Mouse (Mus musculus) gastrocnemius, adult 8-10 months (tissue): ENCODE data around the gene Ncor2. TPM values are rescaled to one million over a fixed set of nuclear protein-coding genes. Genes with fewer than 3 reads are reported as not detected.

ENCODE experiments used
- DNase-seq, 2 experiments: peaks; one replicate each; pipeline ENCODE4 v3.0.0; 2022; ENCODE audit warnings: low spot score in 2 of 2
- total RNA-seq, 4 experiments: library from RNA; stranded (reverse); gene quantifications; 2 replicates each; pipeline ENCODE4 v1.2.4; 2022

The Ncor2 gene
- total RNA-seq, 4 experiments from 2014 or later = 93.5 to 117 (median 97.9) TPM

GRCm38 (mm10) chr5:125103396-125103795, 75.6 kb downstream of the Ncor2 start:
- no peak for DNase-seq

- DNase-seq = no peak
These were observed 76.1 kb downstream of the Ncor2 start for GRCm38 (mm10) chr5:125102907-125103306.

GRCm38 (mm10) chr5:125102352-125102751, 76.7 kb downstream of the Ncor2 start:
- no peak for DNase-seq

- DNase-seq = no peak
These were observed 79.2 kb downstream of the Ncor2 start for GRCm38 (mm10) chr5:125099785-125100350.

GRCm38 (mm10) chr5:125098692-125099091, 80.3 kb downstream of the Ncor2 start:
- no peak for DNase-seq

GRCm38 (mm10) chr5:125096368-125096767, 82.7 kb downstream of the Ncor2 start:
- DNase-seq = no peak

- no peak for DNase-seq
These were observed 83.4 kb downstream of the Ncor2 start for GRCm38 (mm10) chr5:125095525-125096175.

GRCm38 (mm10) chr5:125093795-125094194, 85.2 kb downstream of the Ncor2 start:
- DNase-seq = no peak

GRCm38 (mm10) chr5:125088076-125088475, 90.9 kb downstream of the Ncor2 start:
- no peak for DNase-seq

- DNase-seq = no peak
These were observed 93.9 kb downstream of the Ncor2 start for GRCm38 (mm10) chr5:125085097-125085617.

GRCm38 (mm10) chr5:125083674-125084073, 95.3 kb downstream of the Ncor2 start:
- DNase-seq = no peak

- peak; percentile 87 to 93 for DNase-seq
These were observed 97.5 kb downstream of the Ncor2 start for GRCm38 (mm10) chr5:125081318-125082101.

- DNase-seq = peak; percentile 47 to 58
These were observed 98.2 kb downstream of the Ncor2 start for GRCm38 (mm10) chr5:125080787-125081317.

- DNase-seq = no peak
These were observed 98.7 kb downstream of the Ncor2 start for GRCm38 (mm10) chr5:125080352-125080751.

- no peak for DNase-seq
These were observed 100.8 kb downstream of the Ncor2 start for GRCm38 (mm10) chr5:125078220-125078619.

GRCm38 (mm10) chr5:125076183-125076582, 102.8 kb downstream of the Ncor2 start:
- no peak for DNase-seq

GRCm38 (mm10) chr5:125074571-125075171, 104.3 kb downstream of the Ncor2 start:
- DNase-seq = no peak

- DNase-seq = no peak
These were observed 105.1 kb downstream of the Ncor2 start for GRCm38 (mm10) chr5:125073896-125074295.

- DNase-seq = no peak
These were observed 105.7 kb downstream of the Ncor2 start for GRCm38 (mm10) chr5:125073335-125073734.

GRCm38 (mm10) chr5:125072425-125072824, 106.6 kb downstream of the Ncor2 start:
- DNase-seq = no peak

GRCm38 (mm10) chr5:125071919-125072318, 107.1 kb downstream of the Ncor2 start:
- DNase-seq = no peak

GRCm38 (mm10) chr5:125070399-125070798, 108.6 kb downstream of the Ncor2 start:
- no peak for DNase-seq
